8 mouse cellular contexts compared by ENCODE assay signal in the genomic region with DNA sequence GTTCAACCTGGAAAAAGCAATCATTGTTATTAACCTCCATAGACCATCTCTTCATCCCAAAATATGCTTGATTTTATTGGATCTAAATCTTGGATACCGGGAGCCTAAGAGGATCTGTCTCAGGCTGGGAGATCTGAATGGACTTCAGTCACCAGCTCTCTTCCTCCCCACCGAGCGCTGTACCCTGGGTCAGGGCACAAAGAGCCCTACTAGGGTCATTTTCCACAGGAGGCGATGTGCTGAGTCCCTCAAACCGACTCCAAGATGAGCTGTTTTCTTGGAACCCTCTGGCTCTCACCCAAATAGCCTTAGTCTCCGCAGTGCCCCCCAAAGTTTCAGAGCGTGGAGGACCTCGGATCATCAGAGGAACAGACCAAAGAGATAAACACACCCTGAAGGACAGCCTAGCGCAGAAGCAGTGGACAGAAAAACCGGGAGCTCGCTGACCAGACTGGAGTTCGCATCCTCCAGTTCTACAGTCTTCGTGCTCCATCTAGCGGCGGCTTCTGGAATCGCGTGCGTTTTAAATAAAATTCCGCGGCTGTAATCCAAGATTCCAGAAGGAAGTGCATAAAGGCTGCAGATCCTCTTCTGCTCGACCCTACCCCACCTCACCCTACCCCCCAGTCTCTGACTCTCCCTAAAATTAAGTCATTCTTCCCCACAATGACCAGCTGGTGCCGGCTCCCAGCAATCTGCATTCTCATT. TPM values are rescaled to one million over a fixed set of nuclear protein-coding genes. Genes with fewer than 3 reads are reported as not detected.
DNase-seq lines count a peak whose midpoint lies in the region; ATAC-seq and TF ChIP-seq lines count a peak whose summit lies in the region.

No protein-coding gene starts in this region.

- peak; percentile 45 for DNase-seq in 3134 (ENCODE audit: extremely low read depth, insufficient read length, low spot score)
- peak; percentile 30 for DNase-seq in T-cell, adult 2 months (ENCODE audit: low spot score)
- DNase-seq in cerebellum, postnatal 36 days = peak; percentile 73 to 84
- peak; percentile 38 to 70 for DNase-seq in gastrocnemius, postnatal 36 days
- peak; percentile 77 for DNase-seq in liver, postnatal 0 days
- DNase-seq in testis, postnatal 10 days (ENCODE audit: low spot score) = peak; percentile 88

- H3K27me3 ChIP-seq in kidney, embryonic 16.5 days (ENCODE audit: insufficient read depth, low read length) = peaks cover 8% of the 10 kb centered on the region; the same call in 1 of the 2 replicates
- peaks cover 5% of the 10 kb centered on the region for H3K27me3 ChIP-seq in liver, postnatal 0 days (ENCODE audit: insufficient read depth, low read length)
- H3K27me3 ChIP-seq in neural tube, embryonic 15.5 days (replicated peaks) = peaks cover 3% of the 10 kb centered on the region; the same call in 1 of the 2 replicates

- WGBS in kidney, embryonic 16.5 days = 12% methylated on average over 22 of the region's 22 CpGs
- WGBS in liver, postnatal 0 days (ENCODE audit: insufficient replicate concordance) = 11% methylated on average over 22 of the region's 22 CpGs
- WGBS in neural tube, embryonic 15.5 days = 15% methylated on average over 22 of the region's 22 CpGs

- TF ChIP-seq EP300 in liver, postnatal 0 days (IDR thresholded peaks at IDR 0.05; ENCODE audit: low read depth) = no peak

- no peak overlapping the region for H3K4me3 ChIP-seq in kidney, embryonic 16.5 days (ENCODE audit: low read length)
- H3K4me3 ChIP-seq in liver, postnatal 0 days (ENCODE audit: low read depth, low read length) = no peak overlapping the region
- H3K4me3 ChIP-seq in neural tube, embryonic 15.5 days (replicated peaks) = no peak overlapping the region

- no peak overlapping the region for H3K27ac ChIP-seq in kidney, embryonic 16.5 days (ENCODE audit: low read length)
- no peak overlapping the region for H3K27ac ChIP-seq in liver, postnatal 0 days (ENCODE audit: low read depth)
- H3K27ac ChIP-seq in neural tube, embryonic 15.5 days (replicated peaks) = no peak overlapping the region

- no peak overlapping the region for H3K9ac ChIP-seq in kidney, embryonic 16.5 days (replicated peaks; ENCODE audit: low read length)
- H3K9ac ChIP-seq in liver, postnatal 0 days (replicated peaks) = no peak overlapping the region
- 0 out of 2 replicates have a peak overlapping the region, but pooled peaks have one; percentile 23 for H3K9ac ChIP-seq in neural tube, embryonic 15.5 days (replicated peaks)

- H3K4me1 ChIP-seq in kidney, embryonic 16.5 days (ENCODE audit: insufficient read depth, low read length) = no peaks in the 10 kb centered on the region
- no peaks in the 10 kb centered on the region for H3K4me1 ChIP-seq in liver, postnatal 0 days (ENCODE audit: insufficient read depth)
- 0 out of 2 replicates have a peak, but pooled peaks cover 2% of the 10 kb centered on the region for H3K4me1 ChIP-seq in neural tube, embryonic 15.5 days

- no peaks in the 10 kb centered on the region for H3K9me3 ChIP-seq in kidney, embryonic 16.5 days (ENCODE audit: low read length)
- H3K9me3 ChIP-seq in liver, postnatal 0 days (ENCODE audit: low read length) = no peaks in the 10 kb centered on the region
- H3K9me3 ChIP-seq in neural tube, embryonic 15.5 days (replicated peaks) = no peaks in the 10 kb centered on the region

- no peaks in the 10 kb centered on the region for H3K36me3 ChIP-seq in kidney, embryonic 16.5 days (ENCODE audit: insufficient read depth, low read length)
- H3K36me3 ChIP-seq in liver, postnatal 0 days (replicated peaks; ENCODE audit: insufficient read depth, low read length) = no peaks in the 10 kb centered on the region
- H3K36me3 ChIP-seq in neural tube, embryonic 15.5 days = no peaks in the 10 kb centered on the region

- no peak overlapping the region for H3K4me2 ChIP-seq in kidney, embryonic 16.5 days (replicated peaks; ENCODE audit: low read depth, low read length)
- H3K4me2 ChIP-seq in liver, postnatal 0 days (ENCODE audit: low read depth, low read length) = no peak overlapping the region
- H3K4me2 ChIP-seq in neural tube, embryonic 15.5 days = peak overlapping the region; percentile 30; the same call in 1 of the 2 replicates

- TF ChIP-seq CTCF in liver, postnatal 0 days (IDR thresholded peaks at IDR 0.05; ENCODE audit: low read depth) = peak; percentile 84

- intact Hi-C loops in gastrocnemius, postnatal 36 days (cut with DNase I) = no loop called here

- ATAC-seq in kidney, embryonic 16.5 days (ENCODE audit: low FRiP score, low TSS enrichment) = peak; percentile 82
- no peak for ATAC-seq in liver, postnatal 0 days
- ATAC-seq in neural tube, embryonic 15.5 days (ENCODE audit: low FRiP score) = peak; percentile 77

RNA-seq across cellular contexts. Expression of a gene that starts 9.7 kb away (rescaled TPM):
- not detected for total RNA-seq in gastrocnemius, postnatal 36 days (2021)
- polyA plus RNA-seq in kidney, embryonic 16.5 days (2015; fragmentation: Nextera tagmentation; extraction: Ambion mirVana) = not detected in 2 replicates
- polyA plus RNA-seq in liver, postnatal 0 days (2015; fragmentation: Nextera tagmentation; extraction: Ambion mirVana) = not detected in 2 replicates
- polyA plus RNA-seq in neural tube, embryonic 15.5 days (2015; fragmentation: Nextera tagmentation; extraction: Ambion mirVana) = not detected in 2 replicates

RNA-seq across cellular contexts. Expression of a gene that starts 19.1 kb away (rescaled TPM):
- total RNA-seq in gastrocnemius, postnatal 36 days (2021) = not detected
- not detected in 2 replicates for polyA plus RNA-seq in kidney, embryonic 16.5 days (2015; fragmentation: Nextera tagmentation; extraction: Ambion mirVana)
- polyA plus RNA-seq in liver, postnatal 0 days (2015; fragmentation: Nextera tagmentation; extraction: Ambion mirVana) = not detected in 2 replicates
- polyA plus RNA-seq in neural tube, embryonic 15.5 days (2015; fragmentation: Nextera tagmentation; extraction: Ambion mirVana) = not detected in 2 replicates

RNA-seq across cellular contexts. Expression of a gene that starts 33.7 kb away (rescaled TPM):
- not detected for total RNA-seq in gastrocnemius, postnatal 36 days (2021)
- not detected in 2 replicates for polyA plus RNA-seq in kidney, embryonic 16.5 days (2015; fragmentation: Nextera tagmentation; extraction: Ambion mirVana)
- polyA plus RNA-seq in liver, postnatal 0 days (2015; fragmentation: Nextera tagmentation; extraction: Ambion mirVana) = not detected in 2 replicates
- not detected in 2 replicates for polyA plus RNA-seq in neural tube, embryonic 15.5 days (2015; fragmentation: Nextera tagmentation; extraction: Ambion mirVana)

Comparison
In these comparisons a context has a peak if more than half of its experiments do, and no peak if none do; other contexts are left out.
1. DNase-seq: peak in every context shown above with its lines; median percentile 88 in testis, postnatal 10 days; 78 in cerebellum, postnatal 36 days; 77 in liver, postnatal 0 days; 54 in gastrocnemius, postnatal 36 days; 45 in 3134; 30 in T-cell, adult 2 months.